Mouse (Mus musculus) MEL (cell line): Measurements from ENCODE around the gene Srcap. TPM values are rescaled to one million over a fixed set of nuclear protein-coding genes. Genes with fewer than 3 reads are reported as not detected.
A peak's percentile ranks its signal among the peaks of the same experiment; 100 is the strongest.

Experiments
- DNase-seq: peaks from one replicate; pipeline ENCODE4 v3.0.0; 2011; ENCODE audit warnings: low read depth, low spot score
- H3K27ac ChIP-seq: 2 replicates; pipeline ENCODE4 v1.5.1; 2012; ENCODE audit warnings: low read depth, mild to moderate bottlenecking, control low read depth, low read length, moderate library complexity; ENCODE audit not compliant: control insufficient read depth
- H3K27me3 ChIP-seq, 2 experiments: fragments of 150-350 bp in 1 of 2; sonication (generic) in 1 of 2; 2 replicates each; pipeline ENCODE4 v1.6.1; 2012; ENCODE audit warnings: low read length in 2 of 2, mild to moderate bottlenecking in 2 of 2, improper control_type of control experiment in 1 of 2, moderate library complexity in 1 of 2; ENCODE audit not compliant: insufficient read depth in 2 of 2, control insufficient read depth in 1 of 2
- H3K36me3 ChIP-seq, 2 experiments: 2 replicates each; pipeline ENCODE4 v1.6.1; 2012 to 2014; ENCODE audit warnings: low read length in 2 of 2, improper control_type of control experiment in 1 of 2, inconsistent platforms in 1 of 2, mild to moderate bottlenecking in 1 of 2; ENCODE audit not compliant: insufficient read depth in 2 of 2, control insufficient read depth in 1 of 2
- H3K4me1 ChIP-seq, 2 experiments: fragments of 150-350 bp in 1 of 2; sonication (generic) in 1 of 2; 2 replicates each; pipeline ENCODE4 v1.6.1; 2012; ENCODE audit warnings: low read length in 2 of 2, improper control_type of control experiment in 1 of 2, mild to moderate bottlenecking in 1 of 2; ENCODE audit not compliant: insufficient read depth in 2 of 2, control insufficient read depth in 1 of 2
- H3K4me3 ChIP-seq, 2 experiments: fragments of 150-350 bp in 1 of 2; sonication (generic) in 1 of 2; 2 replicates each; pipeline ENCODE4 v1.5.1; 2012; ENCODE audit warnings: low read depth in 2 of 2, low read length in 2 of 2, mild to moderate bottlenecking in 2 of 2, moderate library complexity in 2 of 2, control low read depth in 1 of 2, improper control_type of control experiment in 1 of 2; ENCODE audit not compliant: control insufficient read depth in 1 of 2, insufficient read depth in 1 of 2
- H3K79me2 ChIP-seq: 2 replicates; pipeline ENCODE4 v1.6.1; 2012; ENCODE audit warnings: mild to moderate bottlenecking, low read length, moderate library complexity; ENCODE audit not compliant: control insufficient read depth, poor library complexity, insufficient read depth
- H3K9ac ChIP-seq: 2 replicates; pipeline ENCODE4 v1.6.1; 2012; ENCODE audit warnings: low read depth, mild to moderate bottlenecking, control low read depth, low read length, moderate library complexity; ENCODE audit not compliant: control insufficient read depth, poor library complexity, severe bottlenecking
- H3K9me3 ChIP-seq: fragments of 150-350 bp; sonication (generic); replicated peaks from 2 replicates; pipeline ENCODE4 v1.6.1; 2012; ENCODE audit warnings: mild to moderate bottlenecking, low read length, improper control_type of control experiment, moderate library complexity; ENCODE audit not compliant: insufficient read depth
- BHLHE40 ChIP-seq: IDR thresholded peaks from 2 replicates; pipeline ENCODE4 v1.6.1; 2012; ENCODE audit warnings: low read depth, mild to moderate bottlenecking, inconsistent platforms, low read length, improper control_type of control experiment, borderline replicate concordance
- CHD1 ChIP-seq: IDR thresholded peaks from 2 replicates; pipeline ENCODE4 v1.6.1; 2012; ENCODE audit warnings: low read depth, mild to moderate bottlenecking, inconsistent platforms, low read length, improper control_type of control experiment
- CHD2 ChIP-seq: IDR thresholded peaks from 2 replicates; pipeline ENCODE4 v1.6.1; 2011; ENCODE audit warnings: low read length, improper control_type of control experiment
- CTCF ChIP-seq, 3 experiments: IDR thresholded peaks in 2 of 3; conservative IDR thresholded peaks in 1 of 3; 2 replicates each; pipeline ENCODE4 v1.5.1; 2011 to 2012; ENCODE audit warnings: low read length in 3 of 3, low read depth in 2 of 3, mild to moderate bottlenecking in 2 of 3, improper control_type of control experiment in 1 of 3, inconsistent platforms in 1 of 3, mixed read lengths in 1 of 3, moderate library complexity in 1 of 3; ENCODE audit not compliant: control insufficient read depth in 1 of 3, insufficient read depth in 1 of 3, poor library complexity in 1 of 3, severe bottlenecking in 1 of 3
- E2F4 ChIP-seq: IDR thresholded peaks from 2 replicates; pipeline ENCODE4 v1.6.1; 2011; ENCODE audit warnings: low read depth, low read length, improper control_type of control experiment, borderline replicate concordance
- EP300 ChIP-seq, 2 experiments: IDR thresholded peaks; 2 replicates each; pipeline ENCODE4 v1.6.1; 2011; ENCODE audit warnings: improper control_type of control experiment in 2 of 2, low read length in 2 of 2, low read depth in 1 of 2, mild to moderate bottlenecking in 1 of 2
- ETS1 ChIP-seq: IDR thresholded peaks from 2 replicates; pipeline ENCODE4 v1.6.1; 2012; ENCODE audit warnings: low read depth, mild to moderate bottlenecking, inconsistent platforms, low read length, improper control_type of control experiment, moderate library complexity
- GABPA ChIP-seq: IDR thresholded peaks from 2 replicates; pipeline ENCODE4 v1.6.1; 2012; ENCODE audit warnings: low read depth, mild to moderate bottlenecking, inconsistent platforms, low read length, improper control_type of control experiment, moderate library complexity
- GATA1 ChIP-seq: IDR thresholded peaks from 2 replicates; pipeline ENCODE4 v1.6.1; 2011; ENCODE audit warnings: low read depth, low read length, improper control_type of control experiment
- HCFC1 ChIP-seq: IDR thresholded peaks from 2 replicates; pipeline ENCODE4 v1.6.1; 2012; ENCODE audit warnings: low read depth, mild to moderate bottlenecking, inconsistent platforms, low read length, improper control_type of control experiment, moderate library complexity
- JUND ChIP-seq: IDR thresholded peaks from 2 replicates; pipeline ENCODE4 v1.6.1; 2011; ENCODE audit warnings: low read depth, mild to moderate bottlenecking, improper control_type of control experiment, low read length
- KAT2A ChIP-seq: conservative IDR thresholded peaks from 2 replicates; pipeline ENCODE4 v1.6.1; 2012; ENCODE audit warnings: low read depth, low read length, improper control_type of control experiment, inconsistent platforms
- MAFK ChIP-seq: IDR thresholded peaks from 2 replicates; pipeline ENCODE4 v1.6.1; 2011; ENCODE audit warnings: low read depth, mild to moderate bottlenecking, low read length, improper control_type of control experiment, borderline replicate concordance
- MAX ChIP-seq: IDR thresholded peaks from 2 replicates; pipeline ENCODE4 v1.6.1; 2011; ENCODE audit warnings: low read length, improper control_type of control experiment
- MEF2A ChIP-seq: IDR thresholded peaks from 2 replicates; pipeline ENCODE4 v1.6.1; 2014; ENCODE audit warnings: low read depth, mild to moderate bottlenecking, inconsistent platforms, low read length, improper control_type of control experiment; ENCODE audit not compliant: poor library complexity, insufficient replicate concordance, severe bottlenecking; ENCODE audit errors: extremely low read depth
- MXI1 ChIP-seq: IDR thresholded peaks from 2 replicates; pipeline ENCODE4 v1.6.1; 2011; ENCODE audit warnings: mild to moderate bottlenecking, low read depth, low read length, improper control_type of control experiment
- MYC ChIP-seq: IDR thresholded peaks from 2 replicates; pipeline ENCODE4 v1.6.1; 2011; ENCODE audit warnings: low read depth, mild to moderate bottlenecking, low read length, improper control_type of control experiment, moderate library complexity
- NELFE ChIP-seq: IDR thresholded peaks from 2 replicates; pipeline ENCODE4 v1.6.1; 2011; ENCODE audit warnings: low read depth, low read length, improper control_type of control experiment
- NRF1 ChIP-seq: IDR thresholded peaks from 2 replicates; pipeline ENCODE4 v1.6.1; 2014; ENCODE audit warnings: low read depth, mild to moderate bottlenecking, inconsistent platforms, low read length, improper control_type of control experiment, moderate library complexity; ENCODE audit not compliant: poor library complexity, insufficient read depth, severe bottlenecking
- POLR2A ChIP-seq, 2 experiments: IDR thresholded peaks; 2 replicates each; pipeline ENCODE4 v1.6.1; 2011 to 2012; ENCODE audit warnings: low read length in 2 of 2, mild to moderate bottlenecking in 2 of 2, control low read depth in 1 of 2, improper control_type of control experiment in 1 of 2, low read depth in 1 of 2, moderate library complexity in 1 of 2; ENCODE audit not compliant: control insufficient read depth in 1 of 2, insufficient read depth in 1 of 2, poor library complexity in 1 of 2
- POLR2AphosphoS2 ChIP-seq: IDR thresholded peaks from 2 replicates; pipeline ENCODE4 v1.6.1; 2011; ENCODE audit warnings: low read length, improper control_type of control experiment
- RAD21 ChIP-seq: IDR thresholded peaks from 2 replicates; pipeline ENCODE4 v1.6.1; 2011; ENCODE audit warnings: mild to moderate bottlenecking, low read depth, low read length, improper control_type of control experiment
- RCOR1 ChIP-seq: IDR thresholded peaks from 2 replicates; pipeline ENCODE4 v1.6.1; 2012; ENCODE audit warnings: low read depth, mild to moderate bottlenecking, inconsistent platforms, low read length, improper control_type of control experiment
- SIN3A ChIP-seq: IDR thresholded peaks from 2 replicates; pipeline ENCODE4 v1.6.1; 2012; ENCODE audit warnings: low read length, improper control_type of control experiment, inconsistent platforms
- SMC3 ChIP-seq: IDR thresholded peaks from 2 replicates; pipeline ENCODE4 v1.6.1; 2011; ENCODE audit warnings: low read depth, low read length, improper control_type of control experiment
- TAL1 ChIP-seq: IDR thresholded peaks from 2 replicates; pipeline ENCODE4 v1.6.1; 2012; ENCODE audit warnings: mild to moderate bottlenecking, inconsistent platforms, low read length, moderate library complexity, mixed read lengths
- TCF12 ChIP-seq: IDR thresholded peaks from 2 replicates; pipeline ENCODE4 v1.6.1; 2014; ENCODE audit warnings: low read depth, mild to moderate bottlenecking, inconsistent platforms, low read length, improper control_type of control experiment, moderate library complexity
- UBTF ChIP-seq: IDR thresholded peaks from 2 replicates; pipeline ENCODE4 v1.6.1; 2012; ENCODE audit warnings: low read depth, mild to moderate bottlenecking, inconsistent platforms, low read length, improper control_type of control experiment, moderate library complexity, borderline replicate concordance; ENCODE audit not compliant: insufficient read depth
- USF1 ChIP-seq: IDR thresholded peaks from 2 replicates; pipeline ENCODE4 v1.6.1; 2014; ENCODE audit warnings: low read depth, mild to moderate bottlenecking, inconsistent platforms, low read length, improper control_type of control experiment, moderate library complexity
- USF2 ChIP-seq, 2 experiments: IDR thresholded peaks; 2 replicates each; pipeline ENCODE4 v1.6.1; 2011 to 2012; ENCODE audit warnings: improper control_type of control experiment in 2 of 2, low read length in 2 of 2, borderline replicate concordance in 1 of 2, inconsistent platforms in 1 of 2, low read depth in 1 of 2, mild to moderate bottlenecking in 1 of 2; ENCODE audit not compliant: insufficient read depth in 1 of 2
- ZC3H11A ChIP-seq: IDR thresholded peaks from 2 replicates; pipeline ENCODE4 v1.6.1; 2012; ENCODE audit warnings: low read depth, mild to moderate bottlenecking, inconsistent platforms, low read length, improper control_type of control experiment
- ZKSCAN1 ChIP-seq: IDR thresholded peaks from 2 replicates; pipeline ENCODE4 v1.6.1; 2012; ENCODE audit warnings: low read depth, mild to moderate bottlenecking, inconsistent platforms, low read length, improper control_type of control experiment, moderate library complexity
- ZMIZ1 ChIP-seq: IDR thresholded peaks from 2 replicates; pipeline ENCODE4 v1.6.1; 2012; ENCODE audit warnings: low read depth, mild to moderate bottlenecking, inconsistent platforms, low read length, improper control_type of control experiment, moderate library complexity
- ZNF384 ChIP-seq: IDR thresholded peaks from 2 replicates; pipeline ENCODE4 v1.6.1; 2012; ENCODE audit warnings: low read depth, mild to moderate bottlenecking, inconsistent platforms, low read length, improper control_type of control experiment
- polyA plus RNA-seq, 2 experiments: library from polyadenylated mRNA; stranded (reverse) in 1 of 2; unstranded in 1 of 2; fragments of >175 nt in 1 of 2; fragments of >200 nt in 1 of 2; gene quantifications; 2 replicates each; pipeline versions ENCODE4 v1.2.1 to v1.2.4; 2012; ENCODE audit warnings: low replicate concordance in 2 of 2, low read depth in 1 of 2; ENCODE audit not compliant: insufficient read length in 2 of 2, insufficient read depth in 1 of 2, missing spikeins in 1 of 2
- total RNA-seq: library from RNA; depleted of rRNA; stranded (reverse); fragments of 300-350 nt; gene quantifications from 2 replicates; pipeline ENCODE4 v1.2.3, GENCODE M21; 2012

The Srcap gene
- total and polyA plus RNA-seq, 3 experiments, result 20.3 to 45.1 (median 34.3) TPM

- Histone ChIP-seq H3K79me2 (peaks cover 25% of the 10 kb centered on the region), H3K4me3 (peak overlapping the region; percentile 73 to 84), H3K4me1 (peaks cover 0 to 15% of the 10 kb centered on the region in 2 experiments; a peak in 3 of 4 replicates), H3K9me3 (no peaks in the 10 kb centered on the region), H3K27me3 (no peaks in the 10 kb centered on the region), H3K9ac (peak overlapping the region; percentile 84), H3K27ac (peak overlapping the region; percentile 93), H3K36me3 (peaks cover 3 to 13% of the 10 kb centered on the region in 2 experiments)
- peak; percentile 100 for DNase-seq
- no peak for TF ChIP-seq TAL1
- no peak for TF ChIP-seq MAFK
- TF ChIP-seq RCOR1, result no peak
- no peak for TF ChIP-seq ZKSCAN1
- peak in 1 of 2 experiments; percentile 69; a peak in 2 of 4 replicates for TF ChIP-seq USF2 (IDR thresholded peaks at IDR 0.05; ENCODE audit: borderline replicate concordance in 1 of 2, insufficient read depth in 1 of 2, low read depth in 1 of 2, low read length in 2 of 2)
- no peak for TF ChIP-seq SMC3
- TF ChIP-seq ZC3H11A, result no peak
- TF ChIP-seq POLR2AphosphoS2, result peak; percentile 78
- TF ChIP-seq GATA1, result no peak
- TF ChIP-seq NELFE, result peak; percentile 61
- no peak for TF ChIP-seq CHD1
- no peak for TF ChIP-seq UBTF
- peak; percentile 90 for TF ChIP-seq NRF1
- TF ChIP-seq BHLHE40, result no peak; the same call in 1 of the 2 replicates
- 0 out of 2 replicates have a peak, but pooled peaks have one; percentile 33 for TF ChIP-seq JUND
- peak; percentile 83 for TF ChIP-seq USF1
- peak; percentile 76 for TF ChIP-seq MAX
- 0 out of 2 replicates have a peak, but pooled peaks have one; percentile 11 for TF ChIP-seq MYC
- TF ChIP-seq CHD2, result peak; percentile 80
- no peak for TF ChIP-seq E2F4
- TF ChIP-seq EP300 (IDR thresholded peaks at IDR 0.05; ENCODE audit: low read depth in 1 of 2, low read length in 2 of 2), result peak in 1 of 2 experiments; percentile 20; a peak in 2 of 4 replicates
- 0 out of 2 replicates have a peak, but pooled peaks have one; percentile 23 for TF ChIP-seq ETS1
- TF ChIP-seq MXI1, result peak; percentile 84
- no peak; a peak in 1 of 6 replicates for TF ChIP-seq CTCF (IDR thresholded peaks at IDR 0.05 in 2 of 3, conservative IDR thresholded peaks at IDR 0.05 in 1 of 3; ENCODE audit: control insufficient read depth in 1 of 3, insufficient read depth in 1 of 3, low read depth in 2 of 3, low read length in 3 of 3, poor library complexity in 1 of 3, severe bottlenecking in 1 of 3)
- TF ChIP-seq RAD21, result no peak
- peak; percentile 53 for TF ChIP-seq TCF12
- peak; percentile 95 for TF ChIP-seq HCFC1
- peak; percentile 79 for TF ChIP-seq KAT2A
- TF ChIP-seq SIN3A, result peak; percentile 92
- TF ChIP-seq ZMIZ1, result peak; percentile 23; the same call in 1 of the 2 replicates
- peak; percentile 36; the same call in 1 of the 2 replicates for TF ChIP-seq MEF2A
- TF ChIP-seq POLR2A (IDR thresholded peaks at IDR 0.05; ENCODE audit: control insufficient read depth in 1 of 2, insufficient read depth in 1 of 2, low read depth in 1 of 2, low read length in 2 of 2, poor library complexity in 1 of 2), result peak; percentile 51 to 71; a peak in 2 of 4 replicates
- no peak for TF ChIP-seq GABPA
- no peak for TF ChIP-seq ZNF384
These were observed 33.8 kb upstream of the Srcap start for GRCm38 (mm10) chr7:127477687-127478634.
